Mouse (Mus musculus): ENCODE results near the gene Cast.

The Cast gene

DNA sequence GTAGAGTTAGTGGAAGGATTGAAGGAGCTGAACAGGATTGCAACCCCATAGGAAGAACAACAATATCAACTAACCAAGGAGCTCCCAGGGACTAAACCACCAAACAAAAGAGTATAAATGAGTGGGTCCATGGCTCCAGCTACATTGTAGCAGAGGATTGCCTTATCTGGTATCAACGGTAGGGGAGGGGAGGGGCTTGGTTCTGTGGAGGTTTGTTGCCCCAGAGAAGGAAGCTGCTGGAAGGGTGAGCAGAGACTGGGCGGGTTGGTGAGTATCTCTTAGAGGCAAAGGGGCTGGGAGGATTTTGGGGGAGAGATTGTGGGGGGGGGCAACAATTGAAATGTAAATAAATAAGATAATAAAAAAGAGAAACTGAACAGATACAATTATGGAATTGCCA lies 89.6 kb downstream of the Cast start:
- in situ Hi-C loops (cut with MboI; ENCODE audit: unreplicated experiment in 2 of 2), result no loop called here

DNA sequence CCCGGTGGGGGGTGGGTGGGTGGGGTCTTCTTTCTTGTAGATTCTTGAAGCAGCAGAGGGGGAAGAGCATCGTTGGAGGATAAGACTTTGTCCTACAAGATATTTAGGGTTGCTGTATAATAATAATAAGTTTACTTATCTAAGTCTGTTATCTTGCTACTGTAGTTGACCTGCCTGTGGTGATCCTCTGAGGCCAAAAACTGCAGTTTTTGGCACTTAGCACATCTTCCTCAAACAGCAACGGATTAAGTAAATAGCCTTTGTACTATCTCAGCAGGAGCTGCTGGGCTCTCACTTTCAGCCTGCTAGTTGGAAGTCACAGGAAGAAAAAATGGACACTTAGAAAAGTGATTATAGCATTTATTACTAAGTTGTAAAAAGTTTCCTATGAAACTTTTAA lies 112.4 kb downstream of the Cast start:
- in situ Hi-C loops (cut with MboI; ENCODE audit: unreplicated experiment in 2 of 2), result no loop called here

DNA sequence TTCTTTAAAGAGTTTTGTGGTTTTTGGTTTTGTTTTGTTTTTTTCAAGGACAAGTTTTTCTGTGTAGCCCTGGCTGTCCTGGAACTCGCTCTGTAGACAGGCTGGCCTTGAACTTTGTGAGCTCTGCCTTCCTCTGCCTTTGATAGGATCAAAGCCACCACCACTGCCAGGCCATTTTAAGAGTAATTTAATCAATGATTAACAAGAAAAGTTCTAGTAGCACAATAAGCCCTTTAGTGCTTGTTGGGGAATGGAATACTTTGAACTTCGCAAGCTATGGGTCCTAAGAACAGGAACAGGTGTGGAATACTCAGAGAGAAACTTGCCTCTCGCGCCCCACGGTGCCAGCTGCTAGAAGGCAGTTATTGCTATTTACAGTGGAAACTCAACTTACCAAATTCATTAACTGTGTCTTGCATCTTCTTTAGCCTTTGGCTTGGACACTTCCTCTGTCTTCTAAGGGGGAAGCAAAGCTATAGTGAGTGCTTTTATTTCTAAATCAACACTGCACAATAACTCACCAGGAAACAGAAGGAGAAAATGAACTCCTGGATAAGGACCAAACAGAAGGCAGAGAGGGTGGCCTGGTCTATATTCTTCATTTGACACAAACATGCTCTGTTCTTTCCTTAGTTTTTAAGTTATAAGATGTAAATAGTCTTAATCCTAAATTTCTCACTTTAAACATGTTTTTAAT lies 113.0 kb downstream of the Cast start:
- in situ Hi-C loops (cut with MboI; ENCODE audit: unreplicated experiment in 2 of 2), result no loop called here
